Mouse (Mus musculus): ENCODE measurements around the gene Vmn2r10.
"Not testable (repeated sequence)": the region's sequence is repeated elsewhere in the genome, so short reads cannot be mapped to it uniquely, and the experiment has no call there.

Vmn2r10 gene
- long read RNA-seq, experiment 1, result 0 reads
- long read RNA-seq, experiment 2, result 0 reads

DNA sequence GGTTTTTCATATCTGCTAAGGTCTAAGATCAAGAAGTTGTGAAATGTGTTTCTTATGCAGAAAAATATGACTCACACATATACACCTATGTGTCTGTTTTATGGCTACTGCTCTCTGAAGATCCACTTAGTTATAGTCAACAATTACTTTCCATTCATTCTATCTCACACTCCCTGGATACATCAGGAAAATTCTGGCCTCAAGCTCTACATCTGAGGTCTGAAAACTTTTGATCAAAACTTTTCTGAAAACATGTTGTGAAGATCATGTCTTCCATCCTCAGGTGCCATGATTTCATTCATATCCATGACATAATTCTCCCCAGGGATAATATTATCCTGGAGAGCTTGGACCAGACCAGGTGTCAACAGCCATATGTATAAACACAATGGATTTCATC lies at the start of gene Vmn2r10:
Gene Vmn2r10 (minus strand): TSS at position 101 of the 400 bp plus-strand sequence.
- intact Hi-C loops (cut with DNase I), result not testable (repeated sequence)

DNA sequence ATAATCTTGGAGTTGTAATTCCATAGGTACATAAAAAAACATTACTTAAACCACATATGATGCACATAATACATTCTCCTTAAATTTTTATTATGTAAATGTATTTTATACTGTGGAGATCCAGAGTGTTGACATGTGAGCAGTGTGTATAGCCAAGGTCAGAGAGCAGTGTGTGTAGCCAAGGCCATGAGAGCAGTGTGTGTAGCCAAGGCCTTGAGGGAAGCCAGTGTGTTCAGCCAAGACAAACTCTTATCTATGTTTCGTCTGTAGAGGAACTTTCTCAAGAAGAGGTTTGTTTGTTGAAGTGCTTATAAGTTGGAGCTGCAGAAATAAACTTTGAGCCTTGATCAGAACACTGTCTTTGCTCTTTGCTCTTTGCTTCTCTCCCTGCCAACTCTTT lies 49.0 kb upstream of the Vmn2r10 start:
- intact Hi-C loops (cut with DNase I), result no loop called here

DNA sequence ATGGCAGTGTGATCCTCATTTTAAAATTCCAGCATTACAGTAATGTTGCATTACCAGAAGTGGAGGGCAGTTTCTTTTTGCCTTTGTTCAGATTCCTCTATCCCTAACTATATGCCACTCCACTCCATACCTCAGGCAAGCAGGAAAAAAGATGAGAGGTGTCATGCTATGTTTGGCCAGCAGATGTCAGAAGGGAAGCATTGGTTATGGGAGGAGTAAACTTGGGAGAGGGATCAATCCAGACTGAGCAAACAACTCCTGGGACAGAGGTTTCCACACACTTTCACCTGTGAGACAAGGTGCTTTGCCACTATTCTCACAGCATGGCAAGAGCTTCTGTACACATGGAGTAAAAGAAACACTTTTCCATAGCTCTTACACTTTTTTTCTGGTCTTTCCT lies 26.3 kb upstream of the Vmn2r10 start:
- intact Hi-C loops (cut with DNase I), result no loop called here

DNA sequence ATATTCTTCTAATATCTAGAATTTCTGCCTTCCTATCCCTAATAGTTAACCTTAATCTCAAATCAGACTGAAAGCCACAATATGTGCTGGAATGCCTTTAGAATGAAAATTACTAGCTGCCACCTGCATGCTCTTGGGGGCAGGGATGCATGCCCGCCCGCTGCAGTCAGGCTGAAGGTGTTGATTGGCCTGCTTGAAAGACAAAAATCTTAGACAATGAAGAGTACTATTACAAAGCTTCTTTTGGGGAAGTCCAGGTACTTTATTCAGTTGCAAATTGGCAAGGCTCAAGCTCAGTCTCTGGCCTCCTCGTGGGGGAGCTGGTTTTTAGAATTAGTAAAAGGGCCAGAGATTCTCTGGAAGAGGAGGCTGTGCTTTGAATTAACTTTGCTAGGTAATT lies 17.4 kb downstream of the Vmn2r10 start:
- intact Hi-C loops (cut with DNase I), result no loop called here
